Mouse (Mus musculus) CH12.LX (cell line): ENCODE data around the gene Podxl2. TPM values are rescaled to one million over a fixed set of nuclear protein-coding genes. Genes with fewer than 3 reads are reported as not detected.

Experiments used
- DNase-seq: peaks from one replicate; pipeline ENCODE4 v3.0.0-alpha.2; 2013; ENCODE audit errors: extremely low read depth
- H3K27ac ChIP-seq: 2 replicates; pipeline ENCODE4 v1.5.1; 2012; ENCODE audit warnings: low read depth, mild to moderate bottlenecking, control low read depth, moderate library complexity; ENCODE audit not compliant: insufficient read depth
- H3K27me3 ChIP-seq: replicated peaks from 2 replicates; pipeline ENCODE3; 2012; ENCODE audit warnings: inconsistent platforms
- H3K36me3 ChIP-seq, 2 experiments: replicated peaks in 1 of 2; 2 replicates each; pipeline versions ENCODE3 to v1.6.1; 2012; ENCODE audit warnings: inconsistent platforms in 1 of 2, low read length in 1 of 2, mild to moderate bottlenecking in 1 of 2, mixed read lengths in 1 of 2, moderate library complexity in 1 of 2; ENCODE audit not compliant: control insufficient read depth in 1 of 2, insufficient read depth in 1 of 2
- H3K4me1 ChIP-seq, 2 experiments: 2 replicates each; pipeline ENCODE4 v1.6.1; 2012; ENCODE audit warnings: inconsistent platforms in 1 of 2, moderate library complexity in 1 of 2; ENCODE audit not compliant: insufficient read depth in 2 of 2, control insufficient read depth in 1 of 2
- H3K4me2 ChIP-seq: 2 replicates; pipeline ENCODE4 v1.6.1; 2012; ENCODE audit warnings: low read depth, mild to moderate bottlenecking, control low read depth; ENCODE audit not compliant: poor library complexity, insufficient read depth, severe bottlenecking
- H3K4me3 ChIP-seq, 3 experiments: fragments of 150-350 bp in 1 of 3; sonication (generic) in 1 of 3; replicated peaks in 1 of 3; 2 replicates each; pipeline versions ENCODE3 to v1.5.1; 2011 to 2012; ENCODE audit warnings: low read depth in 2 of 3, low read length in 2 of 3, mild to moderate bottlenecking in 2 of 3, moderate library complexity in 2 of 3, control low read depth in 1 of 3, improper control_type of control experiment in 1 of 3, inconsistent platforms in 1 of 3, mixed read lengths in 1 of 3; ENCODE audit not compliant: poor library complexity in 1 of 3
- H3K79me2 ChIP-seq: replicated peaks from 2 replicates; pipeline ENCODE4 v1.6.1; 2012; ENCODE audit warnings: mild to moderate bottlenecking, moderate library complexity; ENCODE audit not compliant: control insufficient read depth, poor library complexity, insufficient read depth, severe bottlenecking; ENCODE audit errors: extremely low read depth
- H3K9ac ChIP-seq: 2 replicates; pipeline ENCODE4 v1.6.1; 2012; ENCODE audit warnings: low read depth, mild to moderate bottlenecking, control low read depth, moderate library complexity; ENCODE audit not compliant: insufficient read depth
- H3K9me3 ChIP-seq: replicated peaks from 2 replicates; pipeline ENCODE3; 2012; ENCODE audit warnings: low read length, inconsistent platforms, mixed read lengths
- CHD1 ChIP-seq: IDR thresholded peaks from 2 replicates; pipeline ENCODE4 v1.6.1; 2012; ENCODE audit warnings: low read depth, low read length, improper control_type of control experiment, inconsistent platforms
- CHD2 ChIP-seq: IDR thresholded peaks from 2 replicates; pipeline ENCODE4 v1.6.1; 2011; ENCODE audit warnings: low read length, improper control_type of control experiment
- CTCF ChIP-seq, 2 experiments: IDR thresholded peaks in 1 of 2; conservative IDR thresholded peaks in 1 of 2; 2 replicates each; pipeline ENCODE4 v1.5.1; 2011 to 2012; ENCODE audit warnings: low read depth in 2 of 2, low read length in 2 of 2, improper control_type of control experiment in 1 of 2, inconsistent platforms in 1 of 2, mild to moderate bottlenecking in 1 of 2, moderate library complexity in 1 of 2
- E2F4 ChIP-seq: IDR thresholded peaks from 2 replicates; pipeline ENCODE4 v1.6.1; 2011; ENCODE audit warnings: low read depth, low read length, improper control_type of control experiment; ENCODE audit not compliant: insufficient replicate concordance
- EP300 ChIP-seq: IDR thresholded peaks from 2 replicates; pipeline ENCODE4 v1.6.1; 2011; ENCODE audit warnings: low read length, improper control_type of control experiment
- ETS1 ChIP-seq: conservative IDR thresholded peaks from 2 replicates; pipeline ENCODE4 v1.6.1; 2012; ENCODE audit warnings: low read depth, mild to moderate bottlenecking, inconsistent platforms, low read length, improper control_type of control experiment, moderate library complexity
- GABPA ChIP-seq: IDR thresholded peaks from 2 replicates; pipeline ENCODE4 v1.6.1; 2012; ENCODE audit warnings: low read depth, low read length, improper control_type of control experiment, inconsistent platforms; ENCODE audit not compliant: insufficient replicate concordance
- JUN ChIP-seq: IDR thresholded peaks from 2 replicates; pipeline ENCODE4 v1.6.1; 2011; ENCODE audit warnings: low read depth, mild to moderate bottlenecking, low read length, improper control_type of control experiment, moderate library complexity; ENCODE audit not compliant: insufficient read depth
- JUND ChIP-seq: conservative IDR thresholded peaks from 2 replicates; pipeline ENCODE4 v1.6.1; 2011; ENCODE audit warnings: low read depth, low read length, improper control_type of control experiment
- NRF1 ChIP-seq: IDR thresholded peaks from 2 replicates; pipeline ENCODE4 v1.6.1; 2014; ENCODE audit warnings: low read depth, mild to moderate bottlenecking, inconsistent platforms, low read length, improper control_type of control experiment, moderate library complexity
- PAX5 ChIP-seq: IDR thresholded peaks from 2 replicates; pipeline ENCODE4 v1.6.1; 2012; ENCODE audit warnings: low read length, inconsistent platforms, mixed read lengths
- POLR2A ChIP-seq: IDR thresholded peaks from 2 replicates; pipeline ENCODE4 v1.6.1; 2011; ENCODE audit warnings: low read depth, mild to moderate bottlenecking, improper control_type of control experiment, low read length
- POLR2AphosphoS2 ChIP-seq: IDR thresholded peaks from 2 replicates; pipeline ENCODE4 v1.6.1; 2011; ENCODE audit warnings: low read depth, low read length, improper control_type of control experiment
- RCOR1 ChIP-seq: conservative IDR thresholded peaks from 2 replicates; pipeline ENCODE4 v1.6.1; 2012; ENCODE audit warnings: low read depth, mild to moderate bottlenecking, inconsistent platforms, low read length, improper control_type of control experiment
- TBP ChIP-seq: conservative IDR thresholded peaks from 2 replicates; pipeline ENCODE4 v1.6.1; 2011; ENCODE audit warnings: low read depth, low read length, improper control_type of control experiment
- TCF12 ChIP-seq: IDR thresholded peaks from 2 replicates; pipeline ENCODE4 v1.6.1; 2014; ENCODE audit warnings: low read depth, mild to moderate bottlenecking, inconsistent platforms, low read length, improper control_type of control experiment
- ZC3H11A ChIP-seq: IDR thresholded peaks from 2 replicates; pipeline ENCODE4 v1.6.1; 2012; ENCODE audit warnings: low read depth, mild to moderate bottlenecking, inconsistent platforms, low read length, improper control_type of control experiment
- ZKSCAN1 ChIP-seq: IDR thresholded peaks from 2 replicates; pipeline ENCODE4 v1.6.1; 2012; ENCODE audit warnings: low read depth, inconsistent platforms, low read length, improper control_type of control experiment, borderline replicate concordance
- ZMIZ1 ChIP-seq: IDR thresholded peaks from 2 replicates; pipeline ENCODE4 v1.6.1; 2012; ENCODE audit warnings: low read depth, mild to moderate bottlenecking, inconsistent platforms, low read length, improper control_type of control experiment
- dilution Hi-C: fragments of 300-500 bp; cut with MboI; formaldehyde crosslinking; loops from 2 replicates; pipeline ENCODE4 v1.14.3; 2020; ENCODE audit warnings: low sequenced_read_pairs; ENCODE audit not compliant: extremely low pct_unique_long_range_greater_than_20kb, extremely low pct_ligation_motif_present
- in situ Hi-C: fragments of 300-500 bp; cut with MboI; formaldehyde crosslinking; loops from 3 replicates; pipeline ENCODE4 v1.14.3; 2019; ENCODE audit warnings: low sequenced_read_pairs, low pct_ligation_motif_present, low pct_unique_long_range_greater_than_20kb, mixed read lengths
- polyA plus RNA-seq: library from polyadenylated mRNA; unstranded; fragments of >175 nt; gene quantifications from 2 replicates; pipeline ENCODE4 v1.2.1, GENCODE M21; 2012; ENCODE audit warnings: low read depth; ENCODE audit not compliant: insufficient read length
- total RNA-seq, 2 experiments: library from RNA; depleted of rRNA; stranded (reverse); fragments of 300-350 nt in 1 of 2; fragments of >200 nt in 1 of 2; gene quantifications; 2 replicates each; pipeline ENCODE4 v1.2.3; 2012 to 2014

The Podxl2 gene
- total and polyA plus RNA-seq, 3 experiments = 0.79 to 0.93 (median 0.81) TPM

GRCm38 (mm10) chr6:88869459-88869858, 5.4 kb downstream of the Podxl2 start:
- H3K4me3 ChIP-seq = no peak overlapping the region
- H3K4me2 ChIP-seq = peak overlapping the region; percentile 61
- H3K27me3 ChIP-seq = peaks cover 8% of the 10 kb centered on the region
- no peak overlapping the region for H3K9ac ChIP-seq
- H3K36me3 ChIP-seq = peaks cover 0 to 2% of the 10 kb centered on the region in 2 experiments
- H3K9me3 ChIP-seq = peaks cover 3% of the 10 kb centered on the region
- dilution Hi-C loops = no loop called here
- in situ Hi-C loops = no loop called here
- peak; percentile 67 for DNase-seq
- H3K27ac ChIP-seq = no peak overlapping the region
- H3K79me2 ChIP-seq = no peaks in the 10 kb centered on the region
- TF ChIP-seq ETS1 = 0 out of 2 replicates have a peak, but pooled peaks have one; percentile 20
- no peak for TF ChIP-seq ZMIZ1
- H3K4me1 ChIP-seq = peaks cover 12 to 15% of the 10 kb centered on the region in 2 experiments

GRCm38 (mm10) chr6:88865704-88866103, 9.1 kb downstream of the Podxl2 start:
- no peak overlapping the region for H3K27ac ChIP-seq
- dilution Hi-C loops (no loop called here), in situ Hi-C loops (no loop called here)
- H3K9me3 ChIP-seq = peaks cover 2% of the 10 kb centered on the region
- no peak overlapping the region for H3K9ac ChIP-seq
- no peak for DNase-seq
- H3K27me3 ChIP-seq = peaks cover 8% of the 10 kb centered on the region
- H3K4me1 ChIP-seq = peaks cover 12 to 17% of the 10 kb centered on the region in 2 experiments
- no peak overlapping the region for H3K4me3 ChIP-seq
- no peak overlapping the region for H3K4me2 ChIP-seq
- no peaks in the 10 kb centered on the region for H3K36me3 ChIP-seq
- H3K79me2 ChIP-seq = no peaks in the 10 kb centered on the region
- TF ChIP-seq TCF12 (no peak), NRF1 (no peak), JUND (no peak), CTCF (conservative IDR thresholded peaks at IDR 0.05 in 1 of 2, IDR thresholded peaks at IDR 0.05 in 1 of 2; ENCODE audit: low read depth in 2 of 2, low read length in 2 of 2) (no peak), ZKSCAN1 (no peak), EP300 (no peak), CHD1 (no peak), TBP (no peak), POLR2AphosphoS2 (no peak), JUN (no peak), RCOR1 (no peak), CHD2 (no peak), ZMIZ1 (no peak), POLR2A (no peak), PAX5 (no peak), E2F4 (no peak), GABPA (no peak), ZC3H11A (no peak)
